Mouse (Mus musculus): ENCODE data around the gene Kifc3.

- TF ChIP-seq CTCF (IDR thresholded peaks at IDR 0.05; ENCODE audit: low read depth) (peak; percentile 67), EP300 (IDR thresholded peaks at IDR 0.05; ENCODE audit: low read depth) (no peak)
Measured at GRCm38 (mm10) chr8:95113750-95114149, 88.9 kb downstream of the Kifc3 start.

Measured in heart, postnatal 0 days (tissue).